Mouse (Mus musculus): ENCODE measurements at regions not wholly inside any gene's neighbourhood (a gene's known extent, or its start where the extent isn't known, plus 50 kb on each side); places are given as distances from the start of the nearest gene placed in this dataset.
A peak's percentile ranks its signal among the peaks of the same experiment; 100 is the strongest.

- Histone ChIP-seq H3K27ac (no peak overlapping the region), H3K4me1 (replicated peaks) (peaks cover 8% of the 10 kb centered on the region; the same call in 1 of the 2 replicates)
Observed at GRCm38 (mm10) chr1:33271437-33272145, 398.0 kb downstream of the Prim2 start.

GRCm38 (mm10) chr1:33269162-33269561 lies 400.4 kb downstream of the Prim2 start:
- ATAC-seq = 0 out of 2 replicates have a peak, but pooled peaks have one; percentile 43
- Histone ChIP-seq H3K9me3 (no peaks in the 10 kb centered on the region), H3K27ac (no peak overlapping the region), H3K4me3 (replicated peaks) (no peak overlapping the region), H3K4me2 (replicated peaks) (no peak overlapping the region), H3K4me1 (replicated peaks) (peaks cover 8% of the 10 kb centered on the region; the same call in 1 of the 2 replicates), H3K36me3 (no peaks in the 10 kb centered on the region), H3K9ac (replicated peaks) (no peak overlapping the region), H3K27me3 (no peaks in the 10 kb centered on the region)
- 58% methylated on average over 4 of the region's 4 CpGs for WGBS

More at GRCm38 (mm10) chr1:33271437-33272145, 398.0 kb downstream of the Prim2 start:
- Histone ChIP-seq H3K27me3 (no peaks in the 10 kb centered on the region), H3K36me3 (no peaks in the 10 kb centered on the region), H3K9me3 (no peaks in the 10 kb centered on the region), H3K9ac (replicated peaks) (no peak overlapping the region), H3K4me3 (replicated peaks) (peak overlapping the region; percentile 19), H3K4me2 (replicated peaks) (peak overlapping the region; percentile 32)
- ATAC-seq = peak; percentile 75
- WGBS = 59% methylated on average over 12 of the region's 12 CpGs

GRCm38 (mm10) chr1:33265731-33266415 lies 403.7 kb downstream of the Prim2 start:
- H3K9me3 ChIP-seq = no peaks in the 10 kb centered on the region
- no peak for ATAC-seq
- no peaks in the 10 kb centered on the region for H3K27me3 ChIP-seq
- H3K4me3 ChIP-seq (replicated peaks) = no peak overlapping the region
- 88% methylated on average over 5 of the region's 5 CpGs for WGBS
- 0 out of 2 replicates have a peak, but pooled peaks cover 3% of the 10 kb centered on the region for H3K4me1 ChIP-seq (replicated peaks)
- no peak overlapping the region for H3K27ac ChIP-seq
- H3K36me3 ChIP-seq = no peaks in the 10 kb centered on the region
- H3K4me2 ChIP-seq (replicated peaks) = no peak overlapping the region
- no peak overlapping the region for H3K9ac ChIP-seq (replicated peaks)

- no peaks in the 10 kb centered on the region for H3K27me3 ChIP-seq
- no peak for ATAC-seq
- 89% methylated on average over 5 of the region's 5 CpGs for WGBS
Observed at GRCm38 (mm10) chr1:33249474-33249873, 420.1 kb downstream of the Prim2 start.

GRCm38 (mm10) chr1:33247076-33247475 lies 422.5 kb downstream of the Prim2 start:
- no peak for ATAC-seq
- WGBS = 91% methylated on average over 6 of the region's 6 CpGs
- Histone ChIP-seq H3K36me3 (no peaks in the 10 kb centered on the region), H3K9me3 (no peaks in the 10 kb centered on the region), H3K9ac (replicated peaks) (no peak overlapping the region), H3K27ac (no peak overlapping the region), H3K4me3 (replicated peaks) (no peak overlapping the region), H3K27me3 (no peaks in the 10 kb centered on the region), H3K4me2 (replicated peaks) (no peak overlapping the region), H3K4me1 (replicated peaks) (no peaks in the 10 kb centered on the region)

More at GRCm38 (mm10) chr1:33249474-33249873, 420.1 kb downstream of the Prim2 start:
- H3K36me3 ChIP-seq = no peaks in the 10 kb centered on the region
- H3K4me1 ChIP-seq (replicated peaks) = no peaks in the 10 kb centered on the region
- no peak overlapping the region for H3K4me3 ChIP-seq (replicated peaks)
- H3K4me2 ChIP-seq (replicated peaks) = no peak overlapping the region
- no peak overlapping the region for H3K9ac ChIP-seq (replicated peaks)
- H3K9me3 ChIP-seq = no peaks in the 10 kb centered on the region
- H3K27ac ChIP-seq = no peak overlapping the region

- no peak overlapping the region for H3K4me3 ChIP-seq (replicated peaks)
- WGBS = 96% methylated on average over 4 of the region's 4 CpGs
- no peaks in the 10 kb centered on the region for H3K9me3 ChIP-seq
- H3K4me1 ChIP-seq (replicated peaks) = no peaks in the 10 kb centered on the region
- H3K27ac ChIP-seq = no peak overlapping the region
- H3K27me3 ChIP-seq = no peaks in the 10 kb centered on the region
- H3K36me3 ChIP-seq = no peaks in the 10 kb centered on the region
- ATAC-seq = no peak
- no peak overlapping the region for H3K9ac ChIP-seq (replicated peaks)
- no peak overlapping the region for H3K4me2 ChIP-seq (replicated peaks)
Observed at GRCm38 (mm10) chr1:33245186-33245585, 424.4 kb downstream of the Prim2 start.

GRCm38 (mm10) chr1:33244691-33245090 lies 424.9 kb downstream of the Prim2 start:
- Histone ChIP-seq H3K36me3 (no peaks in the 10 kb centered on the region), H3K4me2 (replicated peaks) (no peak overlapping the region), H3K9me3 (no peaks in the 10 kb centered on the region), H3K4me3 (replicated peaks) (no peak overlapping the region), H3K9ac (replicated peaks) (no peak overlapping the region), H3K27me3 (no peaks in the 10 kb centered on the region), H3K27ac (no peak overlapping the region), H3K4me1 (replicated peaks) (no peaks in the 10 kb centered on the region)
- no peak for ATAC-seq
- WGBS = 88% methylated on average over 8 of the region's 8 CpGs

GRCm38 (mm10) chr1:33222997-33223396 lies 446.6 kb downstream of the Prim2 start:
- Histone ChIP-seq H3K4me1 (replicated peaks) (no peaks in the 10 kb centered on the region), H3K9ac (replicated peaks) (no peak overlapping the region), H3K36me3 (no peaks in the 10 kb centered on the region), H3K27ac (no peak overlapping the region), H3K9me3 (no peaks in the 10 kb centered on the region), H3K4me3 (replicated peaks) (no peak overlapping the region), H3K4me2 (replicated peaks) (no peak overlapping the region), H3K27me3 (no peaks in the 10 kb centered on the region)
- 0 out of 2 replicates have a peak, but pooled peaks have one; percentile 14 for ATAC-seq
- WGBS = 61% methylated on average over 6 of the region's 6 CpGs

- no peak overlapping the region for H3K4me2 ChIP-seq (replicated peaks)
- no peak overlapping the region for H3K4me3 ChIP-seq (replicated peaks)
- 34% methylated on average over 5 of the region's 5 CpGs for WGBS
- H3K36me3 ChIP-seq = no peaks in the 10 kb centered on the region
- H3K27ac ChIP-seq = peak overlapping the region; percentile 37
- peak; percentile 86 for ATAC-seq
- H3K4me1 ChIP-seq (replicated peaks) = peaks cover 12% of the 10 kb centered on the region
- H3K9me3 ChIP-seq = no peaks in the 10 kb centered on the region
- no peaks in the 10 kb centered on the region for H3K27me3 ChIP-seq
- H3K9ac ChIP-seq (replicated peaks) = no peak overlapping the region
Observed at GRCm38 (mm10) chr1:33214815-33215214, 454.8 kb downstream of the Prim2 start.

GRCm38 (mm10) chr1:33214394-33214793 lies 455.2 kb downstream of the Prim2 start:
- no peak overlapping the region for H3K4me3 ChIP-seq (replicated peaks)

GRCm38 (mm10) chr1:33201571-33202189 lies 467.9 kb downstream of the Prim2 start:
- no peak overlapping the region for H3K9ac ChIP-seq (replicated peaks)
- ATAC-seq = peak; percentile 63; the same call in 1 of the 2 replicates
- H3K4me1 ChIP-seq (replicated peaks) = no peaks in the 10 kb centered on the region
- H3K27me3 ChIP-seq = no peaks in the 10 kb centered on the region
- H3K4me3 ChIP-seq (replicated peaks) = no peak overlapping the region
- 60% methylated on average over 6 of the region's 6 CpGs for WGBS
- H3K36me3 ChIP-seq = no peaks in the 10 kb centered on the region
- H3K4me2 ChIP-seq (replicated peaks) = no peak overlapping the region
- no peaks in the 10 kb centered on the region for H3K9me3 ChIP-seq
- no peak overlapping the region for H3K27ac ChIP-seq

More at GRCm38 (mm10) chr1:33214394-33214793, 455.2 kb downstream of the Prim2 start:
- H3K4me1 ChIP-seq (replicated peaks) = peaks cover 12% of the 10 kb centered on the region
- no peaks in the 10 kb centered on the region for H3K36me3 ChIP-seq
- H3K9ac ChIP-seq (replicated peaks) = no peak overlapping the region
- no peaks in the 10 kb centered on the region for H3K9me3 ChIP-seq
- 76% methylated on average over 1 of the region's 1 CpGs for WGBS
- no peaks in the 10 kb centered on the region for H3K27me3 ChIP-seq
- H3K4me2 ChIP-seq (replicated peaks) = no peak overlapping the region
- peak; percentile 53 for ATAC-seq
- peak overlapping the region; percentile 37 for H3K27ac ChIP-seq

- Histone ChIP-seq H3K4me2 (replicated peaks) (no peak overlapping the region), H3K9me3 (no peaks in the 10 kb centered on the region), H3K36me3 (no peaks in the 10 kb centered on the region), H3K27ac (no peak overlapping the region), H3K27me3 (no peaks in the 10 kb centered on the region), H3K4me1 (replicated peaks) (no peaks in the 10 kb centered on the region), H3K9ac (replicated peaks) (no peak overlapping the region), H3K4me3 (replicated peaks) (no peak overlapping the region)
- no peak for ATAC-seq
- WGBS = 69% methylated on average over 2 of the region's 2 CpGs
Observed at GRCm38 (mm10) chr1:33195114-33195513, 474.5 kb downstream of the Prim2 start.
